Mouse (Mus musculus): ENCODE results near the gene Gnb5. TPM values are rescaled to one million over a fixed set of nuclear protein-coding genes. Genes with fewer than 3 reads are reported as not detected.

Gene Gnb5
- total and polyA plus RNA-seq, 2 experiments from 2014 or later = 96.0 to 104 TPM

DNA sequence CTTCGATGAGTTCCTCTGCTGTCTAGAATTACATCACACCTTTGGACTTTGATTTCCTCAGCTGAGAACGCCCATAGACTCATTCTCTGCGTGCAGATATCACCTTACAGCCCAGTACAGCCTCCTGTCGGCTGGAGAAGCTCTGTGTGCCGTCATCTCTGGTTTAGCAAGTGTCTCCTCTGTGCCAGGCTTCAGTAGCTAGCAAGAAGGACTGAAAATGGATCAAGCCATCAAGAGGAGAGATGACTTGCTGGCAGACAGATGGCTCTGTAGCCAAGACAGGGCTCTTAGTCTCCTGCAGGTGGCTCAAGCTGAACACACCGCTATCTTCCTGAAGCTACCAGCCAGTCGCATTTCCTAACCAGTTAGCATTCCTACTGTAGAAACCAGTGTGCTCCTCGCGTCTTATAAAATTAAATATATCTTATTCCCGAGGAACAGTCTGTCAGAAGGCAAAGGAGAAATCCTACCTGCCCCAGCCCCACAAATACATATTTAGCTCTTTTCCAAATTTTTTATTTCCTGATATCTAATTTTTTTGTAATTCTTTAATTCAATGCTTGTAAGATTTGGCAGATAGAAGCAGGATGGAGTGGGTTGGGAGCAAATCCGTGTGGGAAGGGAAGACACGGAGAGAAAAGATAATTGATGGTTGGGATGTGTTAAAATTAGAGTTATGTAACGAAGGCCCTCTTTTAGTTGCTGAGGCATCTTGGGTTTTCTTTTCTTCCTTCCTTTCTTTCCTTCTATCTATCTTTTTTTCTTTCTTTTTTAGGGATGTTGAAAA is 16.2 kb downstream of the Gnb5 start:
- no peak; the same call in 1 of the 2 replicates for TF ChIP-seq CTCF (IDR thresholded peaks at IDR 0.05; ENCODE audit: low read depth)
- Histone ChIP-seq H3K4me1 (ENCODE audit: insufficient read depth, low read length) (no peaks in the 10 kb centered on the region), H3K9me3 (ENCODE audit: low read length) (no peaks in the 10 kb centered on the region), H3K9ac (replicated peaks; ENCODE audit: low read length) (no peak overlapping the region), H3K4me3 (ENCODE audit: low read length) (no peak overlapping the region), H3K27ac (0 out of 2 replicates have a peak overlapping the region, but pooled peaks have one; percentile 1), H3K36me3 (ENCODE audit: insufficient read depth, low read length) (no peaks in the 10 kb centered on the region; the same call in 1 of the 2 replicates), H3K4me2 (ENCODE audit: low read depth, low read length) (no peak overlapping the region), H3K27me3 (ENCODE audit: insufficient read depth, low read length) (no peaks in the 10 kb centered on the region)
- ATAC-seq (no peak), DNase-seq (ENCODE audit: low spot score) (no peak)
- 75% methylated on average over 13 of the region's 13 CpGs for WGBS

DNA sequence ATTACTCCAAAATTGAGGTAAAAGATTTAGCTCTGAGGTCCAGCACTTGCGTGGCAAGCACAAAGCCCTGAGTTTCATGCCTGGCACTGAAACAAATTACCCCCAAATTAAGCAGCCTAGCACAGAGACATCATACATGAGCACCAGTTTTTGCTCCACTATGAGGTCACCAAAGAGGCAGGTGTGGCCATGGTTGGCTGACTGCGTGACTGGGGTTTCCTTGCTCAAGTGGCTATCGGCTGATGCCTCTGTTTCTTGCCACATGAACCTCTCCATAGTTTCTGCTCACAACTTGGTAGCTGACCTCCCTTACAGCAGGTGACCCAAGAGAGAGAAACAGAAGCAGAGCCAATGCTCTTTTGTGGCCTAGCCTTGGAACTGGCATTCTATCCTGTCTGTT is 22.0 kb downstream of the Gnb5 start:
- ATAC-seq = no peak
- Histone ChIP-seq H3K9me3 (ENCODE audit: low read length) (no peaks in the 10 kb centered on the region), H3K9ac (replicated peaks; ENCODE audit: low read length) (no peak overlapping the region), H3K4me3 (ENCODE audit: low read length) (no peak overlapping the region), H3K36me3 (ENCODE audit: insufficient read depth, low read length) (peaks cover 9% of the 10 kb centered on the region; the same call in 1 of the 2 replicates), H3K27me3 (ENCODE audit: insufficient read depth, low read length) (no peaks in the 10 kb centered on the region), H3K27ac (no peak overlapping the region), H3K4me2 (ENCODE audit: low read depth, low read length) (no peak overlapping the region), H3K4me1 (ENCODE audit: insufficient read depth, low read length) (no peaks in the 10 kb centered on the region)
- TF ChIP-seq CTCF (IDR thresholded peaks at IDR 0.05; ENCODE audit: low read depth) = no peak
- 93% methylated on average over 3 of the region's 3 CpGs for WGBS
- DNase-seq (ENCODE audit: low spot score) = no peak

DNA sequence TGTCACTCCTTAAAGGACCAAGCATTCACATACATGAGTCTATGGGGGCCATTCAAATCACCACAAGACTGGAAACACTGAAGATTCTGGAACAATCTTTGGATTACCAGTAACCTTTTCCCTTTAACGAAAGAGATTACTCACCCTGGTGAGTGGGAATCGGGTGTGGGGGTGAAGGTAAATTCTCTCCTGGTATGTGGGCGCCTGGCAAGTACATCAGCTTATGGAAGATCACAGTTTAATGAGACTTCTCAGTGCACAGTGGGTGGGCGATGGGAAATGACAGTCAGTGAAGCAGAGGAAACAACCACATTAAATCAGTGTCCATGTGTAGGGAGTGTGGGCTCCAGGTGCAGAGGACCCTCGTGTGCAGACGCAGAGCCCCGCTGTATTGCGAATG is 24.7 kb downstream of the Gnb5 start:
- Histone ChIP-seq H3K9me3 (ENCODE audit: low read length) (no peaks in the 10 kb centered on the region), H3K36me3 (ENCODE audit: insufficient read depth, low read length) (peaks cover 30% of the 10 kb centered on the region), H3K4me2 (ENCODE audit: low read depth, low read length) (no peak overlapping the region), H3K27me3 (ENCODE audit: insufficient read depth, low read length) (no peaks in the 10 kb centered on the region), H3K9ac (replicated peaks; ENCODE audit: low read length) (no peak overlapping the region), H3K4me1 (ENCODE audit: insufficient read depth, low read length) (no peaks in the 10 kb centered on the region), H3K27ac (no peak overlapping the region), H3K4me3 (ENCODE audit: low read length) (no peak overlapping the region)
- ATAC-seq (no peak), DNase-seq (ENCODE audit: low spot score) (no peak)
- TF ChIP-seq CTCF (IDR thresholded peaks at IDR 0.05; ENCODE audit: low read depth) = no peak
- WGBS = 85% methylated on average over 8 of the region's 8 CpGs

DNA sequence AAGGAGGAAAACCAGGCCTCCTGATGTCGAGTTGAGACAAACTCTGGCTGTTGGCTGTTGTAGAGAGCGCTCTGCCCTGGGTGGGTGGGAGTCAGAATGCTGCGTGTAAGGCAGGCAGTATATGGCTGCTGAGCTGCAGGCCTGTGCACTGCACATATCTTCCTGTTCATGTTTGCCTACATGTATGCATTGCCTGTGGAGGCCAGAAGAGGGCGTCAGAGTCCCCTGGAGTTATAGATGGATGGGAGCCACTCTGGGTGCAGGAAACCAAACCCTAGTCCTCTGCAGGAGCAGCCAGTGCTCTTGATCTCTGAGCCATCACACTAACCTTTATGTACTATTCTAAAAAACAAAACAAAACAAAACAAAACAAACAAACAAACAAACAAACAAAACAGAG is 28.4 kb downstream of the Gnb5 start:
- DNase-seq (ENCODE audit: low spot score) (no peak), ATAC-seq (no peak)
- no peak overlapping the region for H3K4me3 ChIP-seq (ENCODE audit: low read length)
- H3K4me1 ChIP-seq (ENCODE audit: insufficient read depth, low read length) = no peaks in the 10 kb centered on the region
- WGBS = 85% methylated on average over 4 of the region's 4 CpGs
- TF ChIP-seq CTCF (IDR thresholded peaks at IDR 0.05; ENCODE audit: low read depth) = no peak
- H3K9me3 ChIP-seq (ENCODE audit: low read length) = no peaks in the 10 kb centered on the region
- H3K27ac ChIP-seq = no peak overlapping the region
- no peak overlapping the region for H3K9ac ChIP-seq (replicated peaks; ENCODE audit: low read length)
- no peak overlapping the region for H3K4me2 ChIP-seq (ENCODE audit: low read depth, low read length)
- H3K27me3 ChIP-seq (ENCODE audit: insufficient read depth, low read length) = no peaks in the 10 kb centered on the region
- H3K36me3 ChIP-seq (ENCODE audit: insufficient read depth, low read length) = peaks cover 60% of the 10 kb centered on the region

DNA sequence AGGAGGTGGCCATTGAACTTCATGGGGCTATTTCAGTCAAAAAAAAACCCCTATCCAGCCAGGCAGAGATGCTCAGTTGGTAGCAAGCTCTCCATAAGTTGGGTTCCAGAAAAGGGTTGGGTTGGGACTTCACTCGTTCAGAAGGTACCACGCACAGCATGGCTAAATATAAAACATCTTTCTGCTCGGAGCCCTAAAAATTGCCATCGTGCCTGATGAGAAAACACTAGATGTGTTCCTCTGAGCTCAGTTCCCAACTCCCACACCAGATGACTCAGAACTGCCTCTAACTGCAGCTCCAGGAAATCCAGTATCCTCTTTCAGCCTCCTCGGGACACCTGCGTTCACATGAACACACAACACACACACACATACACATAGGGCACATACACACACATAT is 31.9 kb downstream of the Gnb5 start:
- Histone ChIP-seq H3K4me3 (ENCODE audit: low read length) (no peak overlapping the region), H3K4me2 (ENCODE audit: low read depth, low read length) (no peak overlapping the region), H3K36me3 (ENCODE audit: insufficient read depth, low read length) (peaks cover 63% of the 10 kb centered on the region), H3K4me1 (ENCODE audit: insufficient read depth, low read length) (no peaks in the 10 kb centered on the region), H3K27ac (no peak overlapping the region), H3K9me3 (ENCODE audit: low read length) (no peaks in the 10 kb centered on the region), H3K27me3 (ENCODE audit: insufficient read depth, low read length) (no peaks in the 10 kb centered on the region), H3K9ac (replicated peaks; ENCODE audit: low read length) (no peak overlapping the region)
- no peak for TF ChIP-seq CTCF (IDR thresholded peaks at IDR 0.05; ENCODE audit: low read depth)
- 93% methylated on average over 6 of the region's 6 CpGs for WGBS
- DNase-seq (ENCODE audit: low spot score) = no peak
- no peak for ATAC-seq

DNA sequence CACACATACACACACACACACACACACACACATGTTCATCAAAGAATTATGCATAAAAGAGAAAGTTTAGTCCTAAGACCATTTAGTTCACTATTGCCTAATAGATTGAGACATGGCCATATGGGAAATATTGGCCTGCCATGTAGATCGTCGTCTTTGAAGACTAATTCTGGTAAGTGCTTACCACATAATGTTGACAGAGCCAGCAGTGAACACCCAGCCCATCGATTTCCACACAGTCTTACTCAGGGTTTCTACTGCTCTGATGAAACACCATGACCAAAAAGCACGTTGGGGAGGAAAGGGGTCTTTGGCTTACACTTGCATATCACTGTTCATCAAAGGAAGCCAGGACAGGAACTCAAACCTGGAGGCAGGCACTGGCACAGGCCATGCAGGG is 36.3 kb downstream of the Gnb5 start:
- no peak overlapping the region for H3K9ac ChIP-seq (replicated peaks; ENCODE audit: low read length)
- DNase-seq (ENCODE audit: low spot score) (no peak), ATAC-seq (no peak)
- no peaks in the 10 kb centered on the region for H3K9me3 ChIP-seq (ENCODE audit: low read length)
- H3K4me1 ChIP-seq (ENCODE audit: insufficient read depth, low read length) = no peaks in the 10 kb centered on the region
- peaks cover 56% of the 10 kb centered on the region for H3K36me3 ChIP-seq (ENCODE audit: insufficient read depth, low read length)
- H3K4me3 ChIP-seq (ENCODE audit: low read length) = no peak overlapping the region
- whole genome bisulfite sequencing = 94% methylated on average over 4 of the region's 4 CpGs
- no peak overlapping the region for H3K27ac ChIP-seq
- no peak for TF ChIP-seq CTCF (IDR thresholded peaks at IDR 0.05; ENCODE audit: low read depth)
- no peaks in the 10 kb centered on the region for H3K27me3 ChIP-seq (ENCODE audit: insufficient read depth, low read length)
- H3K4me2 ChIP-seq (ENCODE audit: low read depth, low read length) = no peak overlapping the region

DNA sequence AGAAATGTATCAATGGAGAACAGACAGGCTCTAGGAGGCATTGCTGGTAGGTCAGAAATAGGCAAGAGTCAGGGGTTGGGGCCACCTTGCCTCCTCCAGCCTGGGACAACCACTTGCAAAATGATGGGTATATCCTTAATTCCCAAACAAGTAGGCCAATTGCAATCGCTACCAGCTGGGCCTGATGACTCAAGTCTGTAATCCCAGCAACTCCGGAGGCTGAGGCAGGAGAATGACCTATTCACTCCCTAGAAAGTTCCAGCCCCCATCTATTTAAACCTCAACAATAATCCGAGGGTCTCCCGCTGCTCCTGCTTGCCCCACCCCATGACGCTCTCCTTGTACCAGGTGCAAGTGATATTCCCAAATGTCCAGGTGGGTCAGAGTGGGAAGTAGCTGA is 41.4 kb downstream of the Gnb5 start, which contains the start of gene Bcl2l10:
Bcl2l10 (plus strand) TSS at position 301 of the 400 bp plus-strand sequence.
- no peak within 1 kb of the TSS for H3K4me3 ChIP-seq (ENCODE audit: low read length)
- no peaks in the 10 kb centered on the region for H3K4me1 ChIP-seq (ENCODE audit: insufficient read depth, low read length)
- no peak for ATAC-seq
- no peak within 1 kb of the TSS for H3K27ac ChIP-seq
- no peak for DNase-seq (ENCODE audit: low spot score)
- H3K9ac ChIP-seq (replicated peaks; ENCODE audit: low read length) = no peak within 1 kb of the TSS
- H3K36me3 ChIP-seq (ENCODE audit: insufficient read depth, low read length) = peaks cover 30% of the 10 kb centered on the region
- no peak for TF ChIP-seq CTCF (IDR thresholded peaks at IDR 0.05; ENCODE audit: low read depth)
- 92% methylated on average over 5 of the region's 5 CpGs for WGBS
- H3K9me3 ChIP-seq (ENCODE audit: low read length) = no peaks in the 10 kb centered on the region
- H3K4me2 ChIP-seq (ENCODE audit: low read depth, low read length) = no peak within 1 kb of the TSS
- H3K27me3 ChIP-seq (ENCODE audit: insufficient read depth, low read length) = no peaks in the 10 kb centered on the region

All from hindbrain, postnatal 0 days (tissue).